Mouse (Mus musculus): ENCODE results near the gene Upf1.
A peak's percentile ranks its signal among the peaks of the same experiment; 100 is the strongest.

Upf1 gene

DNA sequence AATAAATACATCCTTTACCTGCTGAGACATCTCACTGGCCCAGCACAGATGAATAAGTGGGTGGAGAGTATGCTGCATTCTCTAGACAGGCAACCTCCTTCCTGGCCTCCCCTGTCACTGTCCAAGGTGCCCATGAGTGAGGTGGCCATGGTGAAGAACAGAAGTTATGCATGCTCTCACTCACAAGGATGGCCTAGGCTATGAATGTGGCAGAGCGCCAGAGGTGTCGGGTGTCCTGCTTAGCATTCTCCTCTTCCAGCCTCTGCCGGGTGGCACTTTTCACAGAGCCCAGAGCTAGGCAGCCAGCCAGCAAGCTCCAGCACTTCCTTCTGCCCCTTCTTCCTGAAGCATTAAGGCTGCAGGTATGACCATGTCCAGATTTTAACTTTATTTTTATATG is 6.3 kb upstream of the Upf1 start:
- peak in 1 of 2 experiments; percentile 46 for DNase-seq

DNA sequence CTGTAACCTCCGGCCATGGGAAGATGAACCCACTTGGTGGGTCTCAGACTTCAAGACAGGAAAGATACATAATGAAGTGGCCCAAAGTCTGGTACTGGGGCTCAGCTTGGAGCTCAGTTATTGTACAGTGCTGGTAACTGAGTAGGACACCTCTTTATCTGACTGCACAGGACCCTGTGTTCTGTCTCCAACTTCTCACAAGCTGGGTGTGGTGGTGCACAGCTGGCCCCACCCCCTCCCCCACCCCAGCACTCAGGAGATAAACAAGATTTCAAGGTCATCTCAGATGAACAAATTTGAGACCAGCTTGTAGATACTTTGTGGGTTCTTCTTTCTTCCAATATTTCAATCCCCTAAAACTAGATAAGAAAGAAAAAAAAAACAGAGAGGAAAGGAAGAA is 3.0 kb upstream of the Upf1 start:
- DNase-seq: no peak

DNA sequence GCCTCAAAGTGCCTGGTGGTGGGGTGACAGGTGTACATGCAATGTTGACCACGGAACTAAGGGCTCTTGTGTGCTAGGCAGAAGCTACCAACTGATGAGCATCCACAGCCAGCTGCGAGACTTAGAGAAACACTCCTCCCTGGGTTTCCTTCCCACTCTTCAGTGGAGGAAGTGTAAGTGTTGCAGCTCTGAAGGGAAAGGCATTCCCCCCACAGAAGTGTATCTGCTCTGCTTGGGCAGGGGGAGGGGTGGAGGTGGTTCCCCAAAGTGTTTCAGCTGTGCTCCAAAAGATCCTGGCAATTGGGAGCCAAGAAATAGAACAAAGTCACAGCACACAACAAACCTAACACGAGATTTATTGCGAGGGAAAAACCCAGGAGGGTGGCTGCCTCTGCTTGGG is 926 bp upstream of the Upf1 start:
- DNase-seq: no peak

DNA sequence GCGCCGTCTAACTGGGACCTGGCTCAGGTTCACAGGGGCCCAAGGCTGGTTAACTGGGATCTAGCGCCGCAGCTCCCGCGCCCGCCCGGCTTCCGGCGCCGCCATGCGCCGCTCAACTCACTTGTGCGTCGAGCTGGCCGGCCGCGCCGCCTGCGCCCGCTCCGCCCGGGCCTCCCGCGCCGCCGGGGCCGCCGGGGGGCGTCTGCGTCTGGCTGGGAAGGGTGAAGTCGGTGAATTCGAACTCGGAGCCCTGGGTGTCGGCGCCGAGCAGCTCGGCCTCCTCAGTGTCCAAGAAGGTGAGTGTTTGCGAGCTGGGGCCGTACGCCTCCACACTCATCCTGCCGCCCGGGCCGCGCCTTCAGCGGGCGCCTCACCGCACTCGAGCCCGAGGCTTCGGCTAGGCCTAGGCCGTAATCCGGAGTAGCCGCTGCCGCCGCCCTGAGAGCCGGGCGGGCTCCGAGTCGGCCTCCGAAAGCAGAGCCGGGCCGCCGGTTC is 374 bp downstream of the Upf1 start:
- no peak for DNase-seq

DNA sequence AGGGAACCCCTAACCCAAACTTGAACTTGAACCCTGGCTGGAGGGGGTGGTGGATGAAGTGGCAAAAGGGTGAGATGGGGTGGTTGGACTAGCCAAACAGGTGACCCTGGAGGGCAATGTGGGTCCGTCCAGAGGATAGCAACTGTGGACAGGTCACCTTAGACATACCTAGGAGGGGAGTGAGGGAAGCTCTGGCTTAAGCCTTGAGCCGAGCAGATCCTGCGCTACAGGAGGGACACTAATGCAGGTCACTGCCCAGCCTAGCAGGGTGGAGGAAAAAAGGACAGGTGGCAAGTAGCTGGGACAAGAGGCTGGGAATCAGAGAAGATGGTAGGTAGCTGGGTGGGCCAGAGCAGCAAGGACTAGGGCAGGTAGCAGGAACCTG is 1.1 kb downstream of the Upf1 start:
- no peak for DNase-seq

DNA sequence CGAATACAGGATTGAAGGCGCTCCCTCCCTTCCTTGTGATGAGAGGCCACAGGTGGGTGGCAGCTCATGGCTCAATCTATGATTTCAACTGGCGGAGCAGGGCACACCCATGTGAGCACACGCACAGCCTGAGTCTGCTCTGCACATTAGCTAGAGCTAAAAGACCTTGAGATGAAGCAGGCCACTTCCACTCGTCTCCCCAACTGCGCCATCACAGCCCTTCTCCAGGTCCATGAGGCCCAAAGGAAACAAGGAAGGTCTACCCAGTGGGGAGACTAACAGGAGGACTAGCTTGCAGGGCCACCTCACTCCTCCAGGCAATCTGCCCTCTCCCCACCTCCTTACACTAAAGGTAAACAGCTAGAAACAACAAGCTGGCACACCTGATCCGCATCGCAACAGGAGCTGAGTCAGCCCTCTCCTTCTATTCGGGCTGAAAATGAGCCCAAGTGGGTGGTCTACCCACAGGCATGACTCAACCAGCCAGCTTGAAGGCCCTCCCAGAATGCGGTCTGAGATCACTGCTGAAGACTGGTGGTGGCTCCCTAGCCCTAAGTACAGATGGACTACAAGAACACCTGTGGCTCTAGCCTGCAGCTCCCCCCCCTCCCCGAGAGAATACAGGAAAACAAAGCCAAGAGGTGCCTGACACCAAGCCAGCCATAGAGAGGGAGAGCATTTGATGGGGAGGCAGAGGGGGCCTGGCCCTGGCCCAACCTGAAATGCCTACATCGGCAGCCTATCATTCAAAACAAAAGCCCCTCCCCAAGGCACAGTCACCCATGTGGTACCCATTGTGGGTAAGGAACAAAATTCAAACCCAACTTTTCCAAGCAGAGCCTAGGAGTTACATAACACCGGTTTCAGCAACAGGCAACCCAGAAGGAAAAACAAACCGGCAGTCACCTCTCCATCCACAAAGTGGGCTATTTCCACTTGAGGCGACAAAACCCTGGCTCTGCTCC is 1.8 kb downstream of the Upf1 start:
- DNase-seq: peak; percentile 34 to 53

DNA sequence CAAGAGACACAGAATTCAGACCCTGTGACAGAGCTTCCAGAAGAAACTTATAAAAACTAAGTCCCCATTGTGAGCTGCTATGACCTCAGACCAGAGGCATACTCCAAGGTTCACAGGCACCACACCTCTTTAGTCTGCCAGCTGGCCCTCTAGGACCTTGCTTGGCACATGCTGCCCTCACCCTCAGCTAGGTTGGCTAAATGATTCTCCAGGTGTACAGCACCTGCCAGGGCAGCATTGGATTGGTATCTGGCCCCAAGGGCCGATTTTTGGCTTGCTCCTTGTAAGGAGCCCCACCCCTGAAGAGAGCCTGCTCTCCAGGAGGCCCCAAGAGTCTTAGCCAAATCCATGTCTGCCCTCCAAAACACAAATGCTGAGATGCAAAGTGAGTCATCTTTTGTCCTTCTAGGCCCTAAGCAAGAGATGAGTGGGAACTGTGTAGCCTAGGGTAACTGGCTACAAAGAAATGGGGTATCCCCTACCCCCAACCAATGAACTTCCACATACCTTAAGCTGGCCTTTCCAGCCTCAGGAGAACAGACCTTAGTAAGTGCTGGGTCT is 5.1 kb downstream of the Upf1 start:
- no peak for DNase-seq

DNA sequence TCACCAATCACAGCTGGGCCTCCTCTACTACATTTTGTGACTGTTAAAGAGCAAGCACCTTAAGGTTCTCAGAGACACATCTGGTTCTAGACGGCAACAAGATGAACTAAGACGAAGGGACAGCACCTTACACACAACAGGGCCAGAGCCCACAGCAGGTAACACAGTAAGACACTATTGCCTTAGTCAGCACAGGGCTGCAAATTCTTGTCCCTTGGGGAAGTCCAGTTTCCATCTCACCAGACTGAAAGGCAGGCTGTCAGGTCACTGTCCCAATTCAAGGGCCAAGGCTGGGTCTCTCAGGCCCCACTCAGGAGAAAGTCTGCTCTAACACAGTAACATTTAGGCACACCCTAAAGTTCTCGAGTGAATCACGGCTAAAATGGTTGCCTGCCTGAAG is 5.6 kb downstream of the Upf1 start:
- DNase-seq: no peak

DNA sequence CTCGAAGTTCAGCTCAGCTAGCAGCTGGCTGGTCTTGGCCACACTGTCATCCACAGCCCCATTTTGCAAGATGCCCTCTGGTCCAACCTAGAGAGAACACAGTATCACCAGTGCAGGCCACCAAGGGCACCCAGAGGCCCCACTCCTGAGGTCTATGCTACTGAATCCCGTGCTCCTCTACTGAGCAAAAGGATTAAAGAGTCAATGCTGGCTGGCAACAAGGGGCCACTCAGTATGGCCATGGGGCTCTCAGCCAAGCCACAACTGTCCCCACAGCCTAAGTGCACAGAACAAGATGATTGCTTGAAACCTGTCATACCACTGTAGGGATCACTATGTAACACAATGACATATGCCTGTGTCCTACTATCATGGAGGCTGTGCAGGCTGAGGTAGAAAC is 8.8 kb downstream of the Upf1 start:
- no peak for DNase-seq

DNA sequence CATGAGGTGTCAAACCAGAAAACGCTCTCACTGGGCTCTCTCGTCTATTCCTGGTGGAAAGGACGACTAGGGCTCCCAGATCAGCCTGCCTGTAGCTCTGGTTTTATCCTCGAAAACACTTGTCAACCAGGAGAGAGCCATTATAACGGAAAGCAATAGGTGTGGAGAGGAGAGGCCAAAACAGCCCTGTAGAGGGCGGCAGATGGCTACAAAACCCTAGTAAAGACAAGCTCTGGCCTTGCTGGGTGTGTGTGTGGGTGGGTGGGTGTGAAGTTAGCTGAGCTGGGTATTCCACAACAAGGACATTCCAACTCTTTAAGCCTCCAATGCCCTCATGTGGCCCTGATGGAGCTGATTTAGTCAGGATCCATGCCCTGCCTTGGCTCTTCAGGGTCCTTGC is 9.4 kb downstream of the Upf1 start:
- DNase-seq: no peak

DNA sequence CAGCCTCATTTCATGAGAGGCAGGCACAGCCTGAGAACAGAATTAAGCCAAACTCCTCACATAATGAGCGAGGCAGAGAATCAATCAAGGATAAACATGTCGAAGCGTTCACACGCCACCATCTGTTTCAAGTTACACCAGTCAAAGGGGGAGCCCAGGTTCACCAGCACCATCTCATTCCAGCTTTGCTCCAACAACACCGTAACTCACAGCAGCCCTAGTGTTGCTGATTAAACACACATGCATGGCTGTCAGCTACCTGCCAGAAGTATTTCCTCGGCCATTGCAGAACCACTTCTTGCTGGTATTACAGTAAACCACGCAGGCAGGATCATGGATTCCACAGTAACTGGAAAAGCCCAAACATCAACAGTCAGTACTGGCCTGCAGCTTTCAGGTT is 10.0 kb downstream of the Upf1 start:
- no peak for DNase-seq

DNA sequence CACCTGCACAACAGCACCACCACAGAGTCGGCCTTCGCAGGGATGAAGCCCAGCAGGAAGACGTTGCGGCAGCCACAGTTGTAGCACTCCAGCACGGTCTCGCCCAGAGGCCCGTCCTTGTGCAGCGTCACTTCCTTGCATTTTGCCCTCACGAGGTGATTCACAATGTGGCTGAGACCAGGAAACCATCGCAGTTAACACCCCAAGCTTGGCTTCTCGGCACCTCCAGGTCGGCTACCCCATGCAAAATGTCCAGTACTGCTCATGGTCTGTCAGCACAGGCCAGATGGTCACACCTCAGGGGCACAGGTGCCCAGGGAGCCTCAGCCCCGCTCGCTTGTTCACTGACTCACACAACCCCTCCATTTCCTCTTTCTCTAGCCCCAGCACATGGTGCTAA is 11.1 kb downstream of the Upf1 start:
- no peak for DNase-seq

DNA sequence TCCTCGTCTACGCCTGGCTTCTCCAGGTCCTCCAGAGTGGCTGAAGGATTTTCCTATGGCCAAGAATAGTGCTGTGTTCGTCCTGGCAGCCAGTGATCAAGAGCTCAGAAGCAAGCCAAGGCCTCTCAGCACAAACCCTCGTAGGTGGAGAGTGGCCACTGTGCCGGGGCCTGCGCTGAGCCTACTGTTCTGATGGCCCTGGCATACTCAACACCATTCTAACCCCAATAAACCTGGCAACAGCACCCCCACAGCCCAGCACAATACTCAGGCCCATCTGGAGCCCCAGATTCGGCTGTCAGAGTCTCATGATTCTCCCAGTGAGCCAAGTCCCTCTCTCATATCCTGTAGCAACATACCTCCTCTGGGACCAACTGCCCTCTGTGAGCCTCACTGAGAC is 12.4 kb downstream of the Upf1 start:
- DNase-seq: no peak

DNA sequence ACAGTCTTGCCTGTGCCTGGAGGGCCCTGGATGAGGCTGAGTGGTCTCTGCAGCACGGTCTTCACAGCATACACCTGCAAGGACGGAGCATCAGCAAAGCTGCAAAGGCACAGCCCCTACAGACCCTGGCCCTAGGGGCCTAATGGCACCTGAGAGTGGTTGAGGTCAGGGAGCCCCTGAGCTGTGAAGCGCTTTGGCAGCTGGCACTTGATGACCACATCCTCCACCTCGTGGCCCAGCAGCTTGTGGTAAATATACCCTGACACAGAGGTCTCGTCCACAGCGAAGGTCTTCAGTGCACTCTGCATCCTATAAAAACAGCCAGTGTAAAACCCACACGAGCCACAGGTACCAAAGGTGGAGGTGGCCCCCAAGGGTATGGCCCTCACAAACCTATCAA is 14.1 kb downstream of the Upf1 start:
- no peak for DNase-seq

DNA sequence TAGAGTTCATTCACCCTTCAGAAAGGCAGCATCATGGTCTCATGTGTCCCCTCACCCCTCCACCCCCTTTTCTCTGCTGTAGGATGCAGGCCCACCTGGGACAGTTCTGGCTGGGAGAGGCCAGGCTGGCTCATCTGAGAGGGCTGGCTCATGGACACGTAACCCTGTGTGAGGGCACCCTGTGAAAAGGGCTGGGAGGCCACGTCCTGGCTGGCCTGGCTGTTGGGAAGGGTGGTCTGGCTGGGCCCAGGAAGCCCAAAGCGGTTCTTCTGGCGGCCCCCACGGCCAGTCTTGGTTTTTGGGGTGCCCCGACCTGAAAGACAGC is 20.2 kb downstream of the Upf1 start:
- DNase-seq: no peak

DNA sequence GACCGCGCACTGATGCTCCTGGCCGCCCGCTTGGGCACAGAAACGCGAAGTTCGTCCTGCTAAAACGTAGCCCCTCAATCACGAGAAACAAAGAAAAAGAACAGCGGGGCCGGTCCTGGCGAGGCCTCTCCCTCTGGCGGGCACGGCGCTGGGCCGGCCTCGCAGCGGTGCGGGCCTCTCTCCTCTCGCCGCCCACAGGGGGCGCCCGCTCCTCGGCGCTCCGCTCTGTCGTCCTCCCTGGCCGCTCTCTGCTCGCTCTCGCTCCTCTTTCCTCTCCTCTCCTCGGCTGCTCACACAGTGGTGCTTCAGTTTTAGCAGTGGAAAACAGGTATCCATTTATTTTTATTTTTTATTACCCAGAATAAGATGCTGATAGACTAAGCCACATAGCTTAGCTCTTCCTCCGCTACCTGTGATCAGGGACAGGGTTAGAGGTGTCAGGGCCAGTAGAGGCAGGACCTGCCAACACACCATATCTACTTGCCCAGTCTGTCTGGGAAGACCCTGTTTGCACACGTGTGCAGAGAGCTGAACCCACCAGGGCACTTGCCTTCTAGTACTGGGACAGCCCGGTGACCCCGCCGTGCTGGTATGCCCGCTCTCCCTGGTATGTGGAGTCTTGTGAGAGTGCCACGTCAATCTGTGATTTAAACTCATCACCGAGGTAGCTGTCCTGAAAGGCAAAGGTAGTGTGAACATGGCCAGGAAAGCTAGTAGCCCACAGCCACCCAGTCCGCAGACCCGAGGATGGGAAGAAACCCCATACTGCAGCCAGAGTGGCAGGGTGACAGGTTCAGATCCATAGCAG is 20.8 kb downstream of the Upf1 start:
- DNase-seq: peak; percentile 41 to 49

DNA sequence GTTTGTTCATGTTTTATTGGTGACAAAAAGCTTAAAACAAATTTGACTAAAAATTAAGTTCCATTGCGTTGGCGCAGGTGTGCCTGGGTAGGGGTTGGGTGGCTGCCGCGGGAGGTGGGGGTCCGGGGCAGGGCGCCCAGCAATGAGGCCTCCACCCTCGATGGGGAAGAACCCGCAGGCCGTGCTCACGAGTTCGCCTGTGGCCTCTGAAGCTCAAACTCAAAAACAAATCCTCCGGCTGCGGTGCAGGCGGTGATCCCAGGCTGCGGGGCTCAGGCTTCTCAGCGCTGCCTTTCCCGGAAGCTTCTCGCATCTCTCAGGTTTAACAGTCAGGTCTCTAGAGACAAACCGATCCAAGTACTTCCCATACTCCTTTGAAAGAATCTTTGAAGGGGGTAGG is 21.6 kb downstream of the Upf1 start:
- no peak for DNase-seq

DNA sequence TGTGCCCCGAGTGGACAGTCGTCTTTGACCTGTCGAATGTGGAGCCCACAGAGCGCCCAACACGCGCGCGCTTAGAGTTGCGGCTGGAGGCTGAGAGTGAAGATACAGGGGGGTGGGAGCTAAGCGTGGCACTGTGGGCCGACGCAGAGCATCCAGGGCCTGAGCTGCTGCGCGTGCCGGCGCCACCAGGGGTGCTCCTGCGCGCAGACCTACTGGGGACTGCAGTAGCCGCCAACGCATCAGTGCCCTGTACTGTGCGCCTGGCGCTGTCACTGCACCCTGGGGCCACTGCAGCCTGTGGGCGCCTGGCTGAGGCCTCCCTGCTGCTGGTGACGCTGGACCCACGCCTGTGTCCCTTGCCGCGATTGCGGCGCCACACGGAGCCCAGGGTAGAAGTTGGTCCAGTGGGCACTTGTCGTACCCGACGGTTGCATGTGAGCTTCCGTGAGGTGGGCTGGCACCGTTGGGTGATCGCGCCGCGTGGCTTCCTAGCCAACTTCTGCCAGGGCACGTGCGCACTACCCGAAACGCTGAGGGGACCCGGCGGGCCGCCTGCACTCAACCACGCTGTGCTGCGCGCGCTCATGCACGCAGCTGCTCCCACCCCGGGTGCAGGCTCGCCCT is 22.2 kb downstream of the Upf1 start:
- DNase-seq: no peak

DNA sequence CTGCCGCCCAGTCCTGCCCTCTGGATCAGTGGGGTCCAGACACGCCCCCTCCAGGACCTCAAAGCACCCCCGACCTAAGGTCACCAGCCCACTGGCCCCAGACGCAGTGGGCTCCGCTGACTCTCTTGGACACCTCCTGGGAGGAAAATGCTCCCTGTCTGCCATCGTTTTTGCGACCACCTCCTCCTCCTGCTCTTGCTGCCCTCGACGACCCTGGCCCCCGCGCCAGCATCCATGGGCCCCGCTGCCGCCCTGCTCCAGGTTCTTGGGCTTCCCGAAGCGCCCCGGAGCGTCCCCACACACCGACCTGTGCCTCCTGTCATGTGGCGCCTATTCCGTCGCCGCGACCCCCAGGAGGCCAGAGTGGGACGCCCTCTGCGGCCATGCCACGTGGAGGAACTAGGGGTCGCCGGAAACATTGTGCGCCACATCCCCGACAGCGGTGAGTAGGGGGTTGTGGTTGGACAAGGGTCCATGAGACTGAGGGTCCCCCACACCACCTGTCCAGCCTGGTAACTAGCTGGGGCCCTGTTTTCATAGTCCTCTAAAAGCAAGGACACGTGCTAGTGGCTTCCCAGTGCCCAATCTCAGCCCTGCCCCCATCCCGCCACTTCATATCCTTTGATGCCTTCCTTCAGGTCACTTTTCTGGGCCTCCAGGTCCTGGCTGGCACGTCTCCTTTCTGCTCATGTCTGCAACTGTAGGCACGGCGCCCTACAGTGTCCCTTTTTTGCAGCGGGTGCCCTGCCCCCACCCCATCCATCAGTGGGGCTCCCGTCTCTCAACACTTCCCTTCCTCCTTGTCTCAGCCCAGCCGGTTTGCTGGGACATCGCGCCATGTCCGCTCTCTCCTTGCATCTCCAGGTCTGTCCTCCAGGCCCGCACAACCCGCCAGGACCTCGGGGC is 23.0 kb downstream of the Upf1 start:
- DNase-seq: no peak

DNA sequence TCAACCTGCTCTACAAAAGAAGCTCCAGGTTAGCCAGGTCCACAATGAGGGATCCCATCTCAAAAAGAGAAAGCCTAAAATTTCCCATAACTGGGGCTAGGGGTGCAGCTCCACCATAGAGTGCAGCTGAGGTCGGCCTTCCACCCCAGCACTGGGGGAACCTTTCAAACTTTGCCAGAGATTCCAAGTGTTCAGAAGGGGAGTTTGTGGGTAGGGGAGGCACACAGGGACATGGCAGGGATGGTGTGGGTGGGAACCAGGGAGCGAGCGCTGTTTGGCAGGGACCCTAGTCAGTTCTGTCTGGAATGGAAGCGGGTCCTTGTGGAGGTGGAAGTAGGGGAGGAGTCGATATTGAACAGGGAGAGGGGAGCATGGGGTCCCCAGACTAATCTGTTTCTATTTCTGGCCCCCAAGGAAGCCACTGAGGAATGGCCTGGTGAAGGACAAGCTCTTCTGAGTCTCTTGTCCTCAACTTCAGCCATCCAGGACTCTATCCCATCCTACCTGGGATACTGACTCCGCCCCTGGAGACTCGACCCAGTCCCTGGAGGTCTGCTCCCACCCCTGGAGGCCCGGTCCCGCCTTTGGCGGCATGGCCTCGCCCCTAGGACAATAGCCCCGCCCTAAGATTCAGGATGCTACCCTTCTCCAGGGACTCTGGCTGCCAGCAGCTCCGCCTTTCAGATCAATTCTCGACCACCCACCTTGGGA is 23.8 kb downstream of the Upf1 start, which contains the start of gene Gdf1:
Gene Gdf1 (plus strand): TSS at position 694 of the 711 bp plus-strand sequence.
- DNase-seq: no peak

DNA sequence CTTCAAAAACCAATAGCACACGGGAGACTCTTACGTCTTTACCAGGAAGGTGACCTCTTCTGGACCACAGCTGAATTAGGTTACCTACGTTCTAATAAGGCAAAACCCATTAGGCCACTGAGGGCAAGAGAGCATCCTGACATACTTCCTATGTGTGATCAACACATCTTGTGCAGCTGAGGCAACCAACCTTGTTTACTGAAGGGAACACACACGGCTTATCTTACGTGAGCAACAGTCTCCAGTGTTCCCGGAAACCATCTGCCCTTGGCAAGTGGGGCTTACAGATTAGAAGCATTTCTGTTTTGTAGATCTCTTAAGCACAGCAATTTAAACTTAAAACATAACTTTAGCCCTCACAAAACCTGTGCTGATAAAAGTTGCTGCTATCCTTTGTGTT is 25.6 kb downstream of the Upf1 start:
- no peak for DNase-seq

Measured in lung, adult 18-20 months (tissue).